Mouse (Mus musculus): ENCODE data around the gene Akna. TPM values are rescaled to one million over a fixed set of nuclear protein-coding genes. Genes with fewer than 3 reads are reported as not detected.

The Akna gene
- polyA plus RNA-seq, 1 experiment from 2014 or later: 10.6 TPM

DNA sequence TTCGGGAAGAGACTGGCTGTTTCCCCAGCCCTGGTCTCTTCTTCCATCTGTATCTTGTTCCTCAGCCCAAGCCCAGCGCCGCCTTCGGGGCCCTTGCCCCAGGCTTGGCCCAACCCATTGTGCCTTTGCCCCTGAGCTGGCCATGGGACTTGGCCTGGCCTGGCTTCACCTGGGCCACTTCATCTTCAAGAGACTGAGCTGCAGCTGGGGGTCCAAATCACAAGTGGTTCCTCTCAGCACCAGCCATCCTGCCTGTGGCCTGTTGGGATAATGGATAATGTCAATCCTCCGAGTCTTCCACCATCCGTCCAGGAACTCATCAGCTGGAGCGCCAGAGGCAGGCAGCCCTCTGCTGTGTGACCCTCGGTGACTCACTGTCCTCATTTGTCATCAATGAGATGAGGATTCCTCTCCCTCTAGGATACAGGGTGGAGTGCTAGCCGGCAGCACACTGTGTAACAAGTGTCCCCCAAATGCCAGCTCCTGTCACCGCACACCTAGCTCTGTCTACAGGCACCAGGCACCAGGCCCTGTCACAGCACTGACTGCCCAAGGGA, 5.1 kb downstream of the Akna start:
- no peak overlapping the region for H3K4me2 ChIP-seq (ENCODE audit: low read depth, low read length)
- 79% methylated on average over 10 of the region's 10 CpGs for WGBS
- H3K27me3 ChIP-seq (ENCODE audit: control insufficient read depth, insufficient read depth, low read depth, low read length): no peaks in the 10 kb centered on the region
- H3K9me3 ChIP-seq (ENCODE audit: control insufficient read depth, low read length): no peaks in the 10 kb centered on the region
- ATAC-seq (ENCODE audit: low read depth): no peak
- 0 out of 2 replicates have a peak overlapping the region, but pooled peaks have one; percentile 17 for H3K9ac ChIP-seq (ENCODE audit: low read length)
- peaks cover 42% of the 10 kb centered on the region for H3K4me1 ChIP-seq (replicated peaks; ENCODE audit: control insufficient read depth, insufficient read depth, low read length)
- peaks cover 8% of the 10 kb centered on the region for H3K36me3 ChIP-seq (ENCODE audit: control insufficient read depth, insufficient read depth, low read length)
- H3K27ac ChIP-seq (ENCODE audit: low read length): no peak overlapping the region
- H3K4me3 ChIP-seq (ENCODE audit: low read length): no peak overlapping the region

DNA sequence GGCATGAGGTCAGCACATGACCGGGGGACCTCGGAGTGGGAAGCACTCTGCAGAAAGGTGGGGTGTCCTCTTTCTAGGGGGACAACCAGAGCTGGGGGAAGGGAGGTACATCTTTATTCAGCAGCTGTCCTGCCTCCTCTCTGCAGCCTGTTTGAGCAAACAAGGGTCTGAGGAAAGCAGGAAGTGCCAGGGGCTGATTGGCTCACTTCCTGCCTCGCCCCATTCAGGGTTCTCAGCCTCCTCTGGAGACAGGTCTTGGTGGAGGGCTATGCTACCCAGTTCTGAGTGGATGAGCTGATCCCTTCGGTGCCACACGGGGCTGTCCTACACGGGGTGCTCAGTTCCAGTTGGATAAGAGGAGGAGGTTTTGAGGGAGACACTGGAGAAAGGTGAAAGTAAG, 11.8 kb downstream of the Akna start:
- H3K9ac ChIP-seq (ENCODE audit: low read length): no peak overlapping the region
- H3K4me1 ChIP-seq (replicated peaks; ENCODE audit: control insufficient read depth, insufficient read depth, low read length): peaks cover 4% of the 10 kb centered on the region
- no peaks in the 10 kb centered on the region for H3K9me3 ChIP-seq (ENCODE audit: control insufficient read depth, low read length)
- no peak overlapping the region for H3K4me3 ChIP-seq (ENCODE audit: low read length)
- no peak overlapping the region; the same call in 1 of the 2 replicates for H3K27ac ChIP-seq (ENCODE audit: low read length)
- H3K27me3 ChIP-seq (ENCODE audit: control insufficient read depth, insufficient read depth, low read depth, low read length): no peaks in the 10 kb centered on the region
- peaks cover 17% of the 10 kb centered on the region for H3K36me3 ChIP-seq (ENCODE audit: control insufficient read depth, insufficient read depth, low read length)
- no peak overlapping the region for H3K4me2 ChIP-seq (ENCODE audit: low read depth, low read length)
- 62% methylated on average over 6 of the region's 6 CpGs for whole genome bisulfite sequencing
- no peak for ATAC-seq (ENCODE audit: low read depth)

DNA sequence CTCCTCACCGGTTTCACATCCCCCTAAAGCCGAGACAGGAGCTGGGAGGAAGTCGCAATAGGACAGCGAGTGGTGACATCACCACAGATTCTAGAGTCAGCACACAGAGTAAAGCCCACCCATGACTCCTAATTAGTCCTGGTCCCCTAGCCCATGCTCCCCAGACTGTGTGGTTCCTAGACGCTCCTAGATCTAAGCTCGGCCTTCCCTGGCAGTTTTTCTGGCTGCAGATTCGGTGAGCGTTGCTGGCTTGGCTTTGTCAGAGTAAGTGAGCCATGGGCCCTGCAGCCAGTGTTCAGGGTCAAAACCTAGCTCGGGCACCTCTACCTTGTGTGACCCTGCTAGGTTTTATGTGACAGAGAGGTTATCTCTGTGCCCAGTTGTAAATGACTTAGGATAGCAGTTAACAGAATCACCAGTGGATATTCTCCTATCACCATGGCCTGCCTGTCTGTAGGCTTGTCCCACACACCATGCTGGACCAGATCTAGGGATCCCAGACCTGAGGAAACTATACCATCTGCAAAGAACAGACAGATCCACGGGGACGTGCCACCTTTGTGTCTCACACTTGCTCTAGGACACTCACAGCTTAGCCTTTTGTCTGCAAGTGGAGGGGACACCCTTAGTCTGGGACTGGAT, 13.1 kb downstream of the Akna start:
- Histone ChIP-seq H3K9ac (ENCODE audit: low read length) (no peak overlapping the region), H3K4me3 (ENCODE audit: low read length) (no peak overlapping the region), H3K4me2 (ENCODE audit: low read depth, low read length) (no peak overlapping the region), H3K9me3 (ENCODE audit: control insufficient read depth, low read length) (no peaks in the 10 kb centered on the region), H3K36me3 (ENCODE audit: control insufficient read depth, insufficient read depth, low read length) (peaks cover 17% of the 10 kb centered on the region), H3K27ac (ENCODE audit: low read length) (no peak overlapping the region), H3K27me3 (ENCODE audit: control insufficient read depth, insufficient read depth, low read depth, low read length) (no peaks in the 10 kb centered on the region), H3K4me1 (replicated peaks; ENCODE audit: control insufficient read depth, insufficient read depth, low read length) (peaks cover 4% of the 10 kb centered on the region)
- ATAC-seq (ENCODE audit: low read depth): no peak
- WGBS: 66% methylated on average over 11 of the region's 11 CpGs

- no peak for ATAC-seq (ENCODE audit: low read depth)
- peaks cover 4% of the 10 kb centered on the region for H3K4me1 ChIP-seq (replicated peaks; ENCODE audit: control insufficient read depth, insufficient read depth, low read length)
- no peak overlapping the region for H3K4me2 ChIP-seq (ENCODE audit: low read depth, low read length)
- WGBS: 58% methylated on average over 8 of the region's 8 CpGs
- H3K4me3 ChIP-seq (ENCODE audit: low read length): no peak overlapping the region
- H3K36me3 ChIP-seq (ENCODE audit: control insufficient read depth, insufficient read depth, low read length): peaks cover 12% of the 10 kb centered on the region
- no peak overlapping the region for H3K9ac ChIP-seq (ENCODE audit: low read length)
- no peaks in the 10 kb centered on the region for H3K27me3 ChIP-seq (ENCODE audit: control insufficient read depth, insufficient read depth, low read depth, low read length)
- H3K27ac ChIP-seq (ENCODE audit: low read length): no peak overlapping the region
- H3K9me3 ChIP-seq (ENCODE audit: control insufficient read depth, low read length): no peaks in the 10 kb centered on the region
Observed at GRCm38 (mm10) chr4:63389121-63389886, 13.8 kb downstream of the Akna start.

- H3K9ac ChIP-seq (ENCODE audit: low read length): no peak overlapping the region
- no peak overlapping the region for H3K27ac ChIP-seq (ENCODE audit: low read length)
- no peaks in the 10 kb centered on the region for H3K9me3 ChIP-seq (ENCODE audit: control insufficient read depth, low read length)
- WGBS: 77% methylated on average over 6 of the region's 6 CpGs
- no peak overlapping the region for H3K4me2 ChIP-seq (ENCODE audit: low read depth, low read length)
- no peaks in the 10 kb centered on the region for H3K27me3 ChIP-seq (ENCODE audit: control insufficient read depth, insufficient read depth, low read depth, low read length)
- no peak overlapping the region for H3K4me3 ChIP-seq (ENCODE audit: low read length)
- ATAC-seq (ENCODE audit: low read depth): no peak
- peaks cover 17% of the 10 kb centered on the region for H3K36me3 ChIP-seq (ENCODE audit: control insufficient read depth, insufficient read depth, low read length)
- H3K4me1 ChIP-seq (replicated peaks; ENCODE audit: control insufficient read depth, insufficient read depth, low read length): peaks cover 4% of the 10 kb centered on the region
Observed at GRCm38 (mm10) chr4:63388029-63388428, 15.1 kb downstream of the Akna start.

DNA sequence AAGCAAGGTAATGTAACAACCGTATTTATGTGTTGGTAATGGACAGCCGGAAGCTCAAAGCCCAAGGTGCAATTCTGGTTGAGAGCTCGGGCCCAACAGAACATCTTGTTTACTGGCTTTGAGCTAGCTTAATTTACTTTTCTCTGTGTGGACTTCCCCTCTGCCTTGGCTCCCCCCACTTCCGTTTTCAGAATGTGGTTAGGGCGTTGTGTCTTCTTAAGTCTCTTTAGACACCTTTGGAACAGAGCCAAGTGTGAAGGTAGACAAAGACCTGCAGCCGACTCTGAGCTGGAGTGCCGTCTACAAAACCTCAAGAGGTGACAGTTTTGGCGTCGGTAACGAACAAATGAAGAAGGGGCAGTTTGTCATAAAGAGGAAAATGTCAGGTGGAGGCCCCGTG, 17.4 kb downstream of the Akna start:
- 53% methylated on average over 11 of the region's 11 CpGs for WGBS
- ATAC-seq (ENCODE audit: low read depth): no peak
- H3K36me3 ChIP-seq (ENCODE audit: control insufficient read depth, insufficient read depth, low read length): peaks cover 21% of the 10 kb centered on the region

DNA sequence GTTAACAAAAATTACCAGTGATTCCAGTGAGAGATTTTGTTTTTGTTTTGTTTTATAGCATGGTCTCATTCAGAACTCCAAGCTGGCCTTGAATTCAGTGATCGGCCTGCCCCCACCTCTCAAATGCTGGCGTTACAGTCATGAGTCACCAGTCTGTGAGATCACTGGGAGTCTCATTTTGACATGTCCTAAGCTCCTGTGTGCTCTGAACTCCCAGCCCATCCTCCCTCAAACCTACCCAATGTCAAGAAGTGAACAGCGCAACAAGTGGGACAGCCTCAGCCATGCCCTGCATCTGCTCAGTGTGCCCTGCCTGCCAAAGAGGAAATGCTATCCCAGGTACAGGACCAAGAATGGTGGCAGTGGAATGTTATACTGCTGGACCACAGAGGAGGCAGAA, 17.9 kb downstream of the Akna start:
- Histone ChIP-seq H3K4me2 (ENCODE audit: low read depth, low read length) (no peak overlapping the region), H3K27ac (ENCODE audit: low read length) (no peak overlapping the region), H3K4me3 (ENCODE audit: low read length) (no peak overlapping the region), H3K27me3 (ENCODE audit: control insufficient read depth, insufficient read depth, low read depth, low read length) (no peaks in the 10 kb centered on the region), H3K4me1 (replicated peaks; ENCODE audit: control insufficient read depth, insufficient read depth, low read length) (no peaks in the 10 kb centered on the region), H3K9ac (ENCODE audit: low read length) (no peak overlapping the region), H3K36me3 (ENCODE audit: control insufficient read depth, insufficient read depth, low read length) (peaks cover 24% of the 10 kb centered on the region), H3K9me3 (ENCODE audit: control insufficient read depth, low read length) (no peaks in the 10 kb centered on the region)
- 89% methylated on average over 3 of the region's 3 CpGs for WGBS
- ATAC-seq (ENCODE audit: low read depth): no peak

More for the DNA sequence above, 17.4 kb downstream of the Akna start:
- Histone ChIP-seq H3K27ac (ENCODE audit: low read length) (no peak overlapping the region), H3K4me2 (ENCODE audit: low read depth, low read length) (no peak overlapping the region), H3K9me3 (ENCODE audit: control insufficient read depth, low read length) (no peaks in the 10 kb centered on the region), H3K4me3 (ENCODE audit: low read length) (no peak overlapping the region), H3K4me1 (replicated peaks; ENCODE audit: control insufficient read depth, insufficient read depth, low read length) (no peaks in the 10 kb centered on the region), H3K27me3 (ENCODE audit: control insufficient read depth, insufficient read depth, low read depth, low read length) (no peaks in the 10 kb centered on the region), H3K9ac (ENCODE audit: low read length) (no peak overlapping the region)

DNA sequence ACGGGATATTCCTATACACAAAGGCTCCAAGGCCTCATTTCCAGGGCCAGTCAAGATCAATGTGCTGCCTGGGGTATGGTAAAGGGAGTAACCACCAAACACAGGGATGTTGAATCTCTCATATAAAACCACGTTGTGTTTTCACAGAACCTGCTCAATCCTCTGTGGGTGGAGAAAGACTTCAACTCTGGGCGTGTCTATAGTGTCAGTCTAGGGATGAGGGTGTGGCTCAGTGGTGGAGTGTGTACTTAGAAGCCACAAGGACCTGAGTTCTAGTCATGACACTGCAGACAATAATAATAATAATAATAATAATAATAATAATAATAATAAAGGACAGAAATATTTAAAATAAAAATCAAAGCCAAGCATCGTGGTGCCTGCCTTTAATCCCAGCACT, 18.9 kb downstream of the Akna start:
- no peak overlapping the region for H3K9ac ChIP-seq (ENCODE audit: low read length)
- no peak for ATAC-seq (ENCODE audit: low read depth)
- WGBS: 90% methylated on average over 4 of the region's 4 CpGs
- H3K4me1 ChIP-seq (replicated peaks; ENCODE audit: control insufficient read depth, insufficient read depth, low read length): no peaks in the 10 kb centered on the region
- no peaks in the 10 kb centered on the region for H3K9me3 ChIP-seq (ENCODE audit: control insufficient read depth, low read length)
- no peak overlapping the region for H3K27ac ChIP-seq (ENCODE audit: low read length)
- H3K36me3 ChIP-seq (ENCODE audit: control insufficient read depth, insufficient read depth, low read length): peaks cover 33% of the 10 kb centered on the region
- no peak overlapping the region for H3K4me2 ChIP-seq (ENCODE audit: low read depth, low read length)
- no peaks in the 10 kb centered on the region for H3K27me3 ChIP-seq (ENCODE audit: control insufficient read depth, insufficient read depth, low read depth, low read length)
- H3K4me3 ChIP-seq (ENCODE audit: low read length): no peak overlapping the region

DNA sequence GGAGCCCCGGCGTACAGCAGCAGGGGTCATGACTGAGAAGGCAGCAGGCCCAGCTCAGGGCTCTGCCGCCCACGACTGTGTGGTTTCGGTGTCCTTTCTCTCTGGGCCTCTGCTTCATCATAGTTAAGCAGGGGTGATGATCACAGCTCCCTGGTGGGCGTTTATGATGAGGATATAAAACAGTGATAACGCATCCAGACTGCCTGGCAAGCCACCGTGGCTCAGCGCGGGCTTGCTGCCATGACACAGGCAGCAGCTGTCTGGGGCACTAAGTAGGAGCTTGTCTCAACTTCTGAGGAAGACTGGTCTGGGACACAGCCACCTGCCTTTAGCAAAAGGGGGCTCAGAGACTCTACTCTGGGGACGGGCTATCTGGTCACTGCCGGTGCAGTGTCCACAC, 19.7 kb downstream of the Akna start:
- no peak overlapping the region for H3K4me3 ChIP-seq (ENCODE audit: low read length)
- H3K9me3 ChIP-seq (ENCODE audit: control insufficient read depth, low read length): no peaks in the 10 kb centered on the region
- no peaks in the 10 kb centered on the region for H3K4me1 ChIP-seq (replicated peaks; ENCODE audit: control insufficient read depth, insufficient read depth, low read length)
- peaks cover 36% of the 10 kb centered on the region for H3K36me3 ChIP-seq (ENCODE audit: control insufficient read depth, insufficient read depth, low read length)
- no peak for ATAC-seq (ENCODE audit: low read depth)
- H3K4me2 ChIP-seq (ENCODE audit: low read depth, low read length): no peak overlapping the region
- H3K27ac ChIP-seq (ENCODE audit: low read length): no peak overlapping the region
- H3K27me3 ChIP-seq (ENCODE audit: control insufficient read depth, insufficient read depth, low read depth, low read length): no peaks in the 10 kb centered on the region
- no peak overlapping the region for H3K9ac ChIP-seq (ENCODE audit: low read length)
- 80% methylated on average over 12 of the region's 12 CpGs for WGBS

Data from lung, embryonic 16.5 days (tissue).